Mouse (Mus musculus) forebrain, embryonic 14.5 days (tissue): ENCODE data around the gene a. TPM values are rescaled to one million over a fixed set of nuclear protein-coding genes. Genes with fewer than 3 reads are reported as not detected.
A peak's percentile ranks its signal among the peaks of the same experiment; 100 is the strongest.

Source experiments
- ATAC-seq: fragments of 200-750 bp; cut with Nextera tagmentation; 2 replicates; pipeline ENCODE4 v1.8.0; 2017; ENCODE audit warnings: mild to moderate bottlenecking, moderate library complexity
- DNase-seq: peaks from one replicate; pipeline ENCODE4 v3.0.0-alpha.2; 2015; ENCODE audit warnings: low spot score
- H3K27ac ChIP-seq: fragments of 300-500 bp; sonication (generic); 2 replicates; pipeline ENCODE4 v1.5.1; 2014; ENCODE audit warnings: low read depth, mild to moderate bottlenecking, control low read depth, low read length, moderate library complexity
- H3K27me3 ChIP-seq: fragments of 300-500 bp; sonication (generic); replicated peaks from 2 replicates; pipeline ENCODE4 v1.6.1; 2014; ENCODE audit warnings: low read length, control low read depth, mixed read lengths; ENCODE audit not compliant: control insufficient read depth, insufficient read depth
- H3K36me3 ChIP-seq: fragments of 300-500 bp; sonication (generic); 2 replicates; pipeline ENCODE4 v1.6.1; 2014; ENCODE audit warnings: low read length, control low read depth; ENCODE audit not compliant: control insufficient read depth, insufficient read depth
- H3K4me1 ChIP-seq: fragments of 300-500 bp; sonication (generic); 2 replicates; pipeline ENCODE4 v1.6.1; 2014; ENCODE audit warnings: antibody characterized with exemption, low read length, control low read depth; ENCODE audit not compliant: control insufficient read depth, insufficient read depth
- H3K4me2 ChIP-seq: fragments of 300-500 bp; sonication (generic); 2 replicates; pipeline ENCODE4 v1.6.1; 2014; ENCODE audit warnings: mild to moderate bottlenecking, control low read depth, low read length
- H3K4me3 ChIP-seq: fragments of 300-500 bp; sonication (generic); 2 replicates; pipeline ENCODE4 v1.5.1; 2014; ENCODE audit warnings: low read depth, low read length, control low read depth
- H3K9ac ChIP-seq: fragments of 300-500 bp; sonication (generic); 2 replicates; pipeline ENCODE4 v1.6.1; 2014; ENCODE audit warnings: mild to moderate bottlenecking, low read length, control low read depth, moderate library complexity
- H3K9me3 ChIP-seq: fragments of 300-500 bp; sonication (generic); replicated peaks from 2 replicates; pipeline ENCODE4 v1.6.1; 2016; ENCODE audit warnings: low read length, control low read depth, mixed read lengths; ENCODE audit not compliant: control insufficient read depth
- WGBS: fragments of 180-500 bp; shearing (Covaris S2); extraction: QIAGEN DNeasy Blood & Tissue Kit; methylation state at CpG from one replicate; pipeline ENCODE4 v1.1.7; 2014; 5-methylcytosine and 5-hydroxymethylcytosine counted together
- polyA plus RNA-seq: library from polyadenylated mRNA; unstranded; fragments of >200 nt; fragmentation: Nextera tagmentation; extraction: Ambion mirVana; gene quantifications from 2 replicates; pipeline ENCODE4 v1.2.1, GENCODE M21; 2014

The a gene
- polyA plus RNA-seq, 1 experiment from 2014 or later = 0.89 TPM

DNA sequence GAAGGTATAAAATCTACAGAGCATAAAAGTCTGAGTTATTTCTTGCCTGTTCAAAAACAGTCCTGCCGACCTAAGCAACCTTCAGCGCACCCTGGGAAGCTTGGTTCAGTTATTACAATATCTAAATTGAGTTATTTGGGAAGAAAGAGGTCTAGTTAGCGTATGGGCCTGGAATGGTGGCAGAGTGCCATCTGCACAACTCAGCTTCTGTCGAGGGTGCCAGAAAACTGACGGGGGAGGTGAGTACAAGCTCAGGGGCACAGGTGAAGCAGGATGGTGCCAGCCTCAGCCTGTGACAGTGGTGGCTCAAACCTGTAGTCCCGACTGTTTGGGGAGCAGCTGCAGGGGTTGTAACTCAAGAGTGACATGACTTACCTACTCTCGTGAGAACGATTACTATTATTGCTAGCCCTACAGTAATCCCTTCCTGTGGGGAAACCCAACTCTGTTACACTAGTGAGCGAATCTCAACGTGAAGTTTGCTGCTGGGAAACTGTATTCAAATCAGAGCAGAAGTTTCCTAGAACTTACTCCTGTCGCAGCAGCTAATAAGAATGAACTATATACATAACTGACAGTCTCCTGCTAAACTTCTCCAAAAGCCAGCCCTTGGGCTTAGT is 145.4 kb downstream of the a start:
- ATAC-seq (no peak), DNase-seq (no peak)
- Histone ChIP-seq H3K4me2 (no peak overlapping the region), H3K9ac (no peak overlapping the region), H3K4me3 (no peak overlapping the region), H3K36me3 (no peaks in the 10 kb centered on the region), H3K9me3 (no peaks in the 10 kb centered on the region), H3K27ac (no peak overlapping the region), H3K4me1 (no peaks in the 10 kb centered on the region), H3K27me3 (no peaks in the 10 kb centered on the region)
- 73% methylated on average over 11 of the region's 11 CpGs for WGBS

DNA sequence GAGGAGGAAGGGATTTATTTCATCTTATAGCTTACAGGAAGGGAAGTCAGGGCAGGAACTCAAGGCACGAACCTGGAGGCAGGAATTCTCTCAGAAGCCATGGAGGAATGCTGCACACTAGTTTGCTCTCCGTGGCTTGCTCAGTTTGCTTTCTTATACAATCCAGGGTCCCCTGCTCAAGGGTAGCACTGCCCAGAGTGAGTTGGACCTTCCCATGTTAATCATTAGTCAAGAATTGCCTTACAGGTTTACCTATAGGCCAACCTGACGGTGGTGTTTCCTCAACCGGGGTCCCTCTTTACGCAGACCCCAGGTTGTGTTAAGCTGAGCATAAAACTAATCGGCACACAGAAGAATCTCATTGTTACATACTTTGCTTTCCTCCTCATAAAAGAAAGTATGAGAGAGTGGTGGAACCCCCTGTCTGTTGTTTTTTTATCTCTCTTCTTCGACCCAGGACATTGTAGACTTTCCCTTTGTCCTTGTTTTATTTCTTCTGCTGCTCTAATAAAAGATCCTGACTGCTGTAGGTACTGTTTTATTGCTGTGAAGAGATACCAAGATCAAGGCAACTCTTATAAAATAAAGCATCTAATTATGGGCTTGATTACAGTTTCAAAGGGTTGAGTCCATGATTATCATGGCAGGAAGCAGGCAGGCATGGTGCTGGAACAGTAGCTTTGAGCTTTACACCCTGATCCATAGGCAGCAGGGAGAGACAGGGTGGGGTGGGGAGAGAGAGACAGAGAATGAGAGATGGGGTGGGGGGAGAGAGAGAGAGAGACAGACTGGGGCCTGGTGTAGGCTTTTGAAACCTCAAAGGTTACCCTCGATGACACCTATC is 146.6 kb downstream of the a start:
- DNase-seq (no peak), ATAC-seq (no peak)
- no peaks in the 10 kb centered on the region for H3K9me3 ChIP-seq
- WGBS = 82% methylated on average over 8 of the region's 8 CpGs
- H3K9ac ChIP-seq = no peak overlapping the region
- H3K4me1 ChIP-seq = no peaks in the 10 kb centered on the region
- no peak overlapping the region for H3K4me2 ChIP-seq
- H3K27me3 ChIP-seq = no peaks in the 10 kb centered on the region
- no peak overlapping the region for H3K4me3 ChIP-seq
- H3K27ac ChIP-seq = no peak overlapping the region
- H3K36me3 ChIP-seq = no peaks in the 10 kb centered on the region

GRCm38 (mm10) chr2:154941952-154942351 is 150.8 kb downstream of the a start:
- H3K36me3 ChIP-seq = no peaks in the 10 kb centered on the region
- H3K4me1 ChIP-seq = no peaks in the 10 kb centered on the region
- ATAC-seq (no peak), DNase-seq (no peak)
- H3K27ac ChIP-seq = no peak overlapping the region
- no peak overlapping the region for H3K9ac ChIP-seq
- H3K4me2 ChIP-seq = no peak overlapping the region
- no peaks in the 10 kb centered on the region for H3K27me3 ChIP-seq
- 59% methylated on average over 10 of the region's 10 CpGs for WGBS
- no peak overlapping the region for H3K4me3 ChIP-seq
- H3K9me3 ChIP-seq = no peaks in the 10 kb centered on the region

DNA sequence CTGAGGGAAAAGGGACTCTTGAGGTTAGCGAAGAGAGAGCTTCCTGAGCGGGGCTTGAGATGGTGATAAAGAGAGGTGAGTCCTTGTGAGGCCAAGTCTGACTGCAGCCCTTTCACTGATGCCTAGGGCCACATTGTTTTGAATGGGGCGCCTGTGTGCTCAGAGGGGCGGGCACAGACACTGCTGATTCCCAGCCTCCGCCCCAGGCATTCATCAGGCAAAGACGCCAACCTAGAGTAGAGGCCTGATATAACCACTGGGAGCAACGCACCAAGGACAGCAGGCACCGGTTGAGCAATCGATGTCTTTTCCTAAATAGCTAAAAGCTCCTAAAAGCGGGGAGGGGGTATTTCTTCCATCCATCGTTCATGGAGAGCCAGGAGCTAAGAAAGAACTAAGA is 151.3 kb downstream of the a start:
- no peak for ATAC-seq
- no peak for DNase-seq
- 30% methylated on average over 11 of the region's 11 CpGs for WGBS
- Histone ChIP-seq H3K4me2 (no peak overlapping the region; the same call in 1 of the 2 replicates), H3K4me1 (no peaks in the 10 kb centered on the region), H3K27me3 (no peaks in the 10 kb centered on the region), H3K4me3 (no peak overlapping the region), H3K9ac (no peak overlapping the region), H3K27ac (no peak overlapping the region), H3K36me3 (no peaks in the 10 kb centered on the region), H3K9me3 (no peaks in the 10 kb centered on the region)

- ATAC-seq = 0 out of 2 replicates have a peak, but pooled peaks have one; percentile 37
- no peaks in the 10 kb centered on the region for H3K27me3 ChIP-seq
- peak overlapping the region; percentile 25; the same call in 1 of the 2 replicates for H3K4me2 ChIP-seq
- peak; percentile 65 for DNase-seq
- H3K4me3 ChIP-seq = no peak overlapping the region
- H3K4me1 ChIP-seq = no peaks in the 10 kb centered on the region
- no peaks in the 10 kb centered on the region for H3K36me3 ChIP-seq
- no peak overlapping the region for H3K27ac ChIP-seq
- H3K9ac ChIP-seq = no peak overlapping the region
- 9% methylated on average over 11 of the region's 11 CpGs for WGBS
- no peaks in the 10 kb centered on the region for H3K9me3 ChIP-seq
Observed at GRCm38 (mm10) chr2:154943101-154943500, 151.9 kb downstream of the a start.

- no peaks in the 10 kb centered on the region for H3K27me3 ChIP-seq
- H3K4me2 ChIP-seq = no peak overlapping the region
- H3K4me3 ChIP-seq = no peak overlapping the region
- no peaks in the 10 kb centered on the region for H3K36me3 ChIP-seq
- DNase-seq = no peak
- no peak overlapping the region for H3K27ac ChIP-seq
- H3K4me1 ChIP-seq = no peaks in the 10 kb centered on the region
- 88% methylated on average over 3 of the region's 3 CpGs for WGBS
- no peak overlapping the region for H3K9ac ChIP-seq
- no peaks in the 10 kb centered on the region for H3K9me3 ChIP-seq
- no peak for ATAC-seq
Observed at GRCm38 (mm10) chr2:154946921-154947320, 155.7 kb downstream of the a start.

DNA sequence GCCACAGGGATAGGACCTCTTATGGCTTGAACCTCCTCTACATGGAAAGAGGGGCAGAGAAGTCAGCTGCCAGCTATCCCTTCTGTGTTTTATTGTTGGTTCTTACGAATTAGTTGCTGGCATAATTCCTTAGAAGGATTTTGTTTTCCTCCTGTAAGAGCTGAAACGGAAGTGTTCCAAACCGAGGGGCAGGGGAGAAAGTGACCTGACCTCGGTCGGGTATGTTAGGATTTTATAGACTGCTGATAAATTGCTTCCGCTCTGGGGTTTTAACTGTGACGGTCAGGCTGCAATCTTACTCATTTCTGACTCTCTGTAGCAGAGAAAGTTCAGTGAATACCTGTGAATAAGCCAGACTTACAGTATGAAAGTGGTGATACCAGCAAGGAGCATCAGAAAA is 158.2 kb downstream of the a start:
- no peak overlapping the region for H3K27ac ChIP-seq
- 81% methylated on average over 7 of the region's 7 CpGs for WGBS
- DNase-seq (no peak), ATAC-seq (no peak)
- no peaks in the 10 kb centered on the region for H3K27me3 ChIP-seq
- no peak overlapping the region for H3K4me3 ChIP-seq
- H3K9me3 ChIP-seq = no peaks in the 10 kb centered on the region
- H3K9ac ChIP-seq = no peak overlapping the region
- H3K4me2 ChIP-seq = no peak overlapping the region
- H3K36me3 ChIP-seq = no peaks in the 10 kb centered on the region
- no peaks in the 10 kb centered on the region for H3K4me1 ChIP-seq

DNA sequence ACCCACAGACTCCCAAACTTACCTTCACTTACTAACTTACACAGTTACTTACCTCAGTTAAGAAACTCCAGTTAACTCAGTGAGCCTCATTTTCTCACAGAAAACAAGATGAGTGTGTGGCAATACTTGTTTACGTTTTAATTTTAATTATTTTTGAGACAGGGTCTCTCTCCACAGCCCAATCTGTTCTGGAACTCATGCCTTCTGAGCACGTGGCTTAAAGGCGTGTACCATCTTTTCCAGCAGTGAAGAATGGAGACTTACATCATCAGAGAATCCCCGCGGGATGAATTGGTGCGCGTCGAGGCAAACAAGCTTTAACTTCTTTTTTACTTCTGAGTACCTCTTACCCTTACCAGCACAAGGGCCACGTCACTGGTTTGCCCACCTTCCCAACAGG is 158.7 kb downstream of the a start:
- no peak overlapping the region for H3K4me3 ChIP-seq
- H3K9ac ChIP-seq = no peak overlapping the region
- no peaks in the 10 kb centered on the region for H3K27me3 ChIP-seq

GRCm38 (mm10) chr2:154950601-154951000 is 159.4 kb downstream of the a start:
- H3K9ac ChIP-seq = no peak overlapping the region
- H3K4me2 ChIP-seq = no peak overlapping the region
- no peaks in the 10 kb centered on the region for H3K27me3 ChIP-seq
- ATAC-seq (no peak), DNase-seq (no peak)
- no peak overlapping the region for H3K27ac ChIP-seq
- H3K4me1 ChIP-seq = no peaks in the 10 kb centered on the region
- 68% methylated on average over 5 of the region's 5 CpGs for WGBS
- H3K9me3 ChIP-seq = no peaks in the 10 kb centered on the region
- no peak overlapping the region for H3K4me3 ChIP-seq
- H3K36me3 ChIP-seq = no peaks in the 10 kb centered on the region

More for the DNA sequence above, 158.7 kb downstream of the a start:
- Histone ChIP-seq H3K9me3 (no peaks in the 10 kb centered on the region), H3K27ac (no peak overlapping the region), H3K4me1 (no peaks in the 10 kb centered on the region), H3K4me2 (no peak overlapping the region), H3K36me3 (no peaks in the 10 kb centered on the region)
- WGBS = 73% methylated on average over 9 of the region's 9 CpGs
- DNase-seq = no peak
- ATAC-seq = no peak
